Mouse (Mus musculus): Measurements from ENCODE around the gene Brinp2.

Gene Brinp2

DNA sequence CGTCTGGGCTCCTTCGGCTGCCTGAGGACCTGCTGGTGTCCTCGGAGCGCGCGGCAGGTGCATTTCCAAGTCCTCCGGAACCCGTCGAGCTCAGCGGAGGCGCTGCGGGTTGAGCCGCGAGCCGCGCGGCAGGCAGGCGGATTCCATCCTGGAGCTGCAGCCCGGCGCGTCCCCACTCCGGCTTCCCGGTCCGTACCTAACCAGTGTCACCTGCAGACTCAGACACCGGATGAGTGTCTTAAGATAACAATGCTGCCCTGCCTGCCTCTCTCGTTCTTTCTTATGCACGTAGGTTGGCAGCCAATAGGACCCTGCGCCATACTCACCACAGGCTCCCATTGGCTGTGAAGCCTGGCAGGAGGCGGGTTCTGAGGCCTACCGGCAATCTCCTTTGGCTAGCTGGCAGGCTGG lies at the start of gene Brinp2:
Brinp2 (minus strand) TSS at position 276 of the 411 bp plus-strand sequence.
- DNase-seq (ENCODE audit: low read depth, low spot score): no peak

DNA sequence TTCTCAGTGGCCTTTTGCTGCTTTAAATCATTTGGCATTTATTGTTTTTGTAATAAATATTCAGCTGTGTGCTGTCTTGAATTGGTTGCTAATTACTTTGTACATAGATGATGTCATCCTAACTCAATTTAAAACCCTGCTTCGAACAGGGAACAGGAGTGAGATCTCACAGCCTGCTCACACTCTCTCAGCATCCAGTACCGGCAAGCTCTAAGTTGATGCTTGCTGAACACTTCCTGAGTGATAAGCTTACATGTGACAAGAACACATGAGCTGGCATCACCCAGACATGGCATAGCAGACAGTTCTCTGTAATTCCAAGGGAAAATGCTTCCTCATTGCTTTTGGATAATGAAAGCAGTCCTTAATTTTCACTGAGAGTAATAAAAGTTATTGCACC lies 44.8 kb upstream of the Brinp2 start:
- DNase-seq (ENCODE audit: low read depth, low spot score): no peak

DNA sequence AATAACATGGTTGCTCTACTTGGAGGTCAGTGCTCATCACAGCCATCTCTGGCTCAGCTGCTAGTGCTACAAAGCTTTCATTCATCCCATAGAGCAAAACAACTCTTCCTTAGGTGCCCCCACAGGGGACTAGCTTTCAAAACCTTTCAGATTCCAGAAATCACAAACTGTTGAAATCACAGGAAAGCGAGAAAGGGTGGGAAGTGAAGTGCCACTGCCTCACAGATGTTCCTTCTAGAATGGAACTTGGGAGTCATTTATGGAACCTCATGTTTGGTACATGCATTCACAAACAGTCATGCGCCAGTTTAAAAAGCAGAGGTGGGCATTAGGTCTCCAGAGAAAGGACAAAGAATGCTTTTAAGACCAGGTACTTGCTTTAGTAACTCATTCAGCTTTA lies 40.9 kb upstream of the Brinp2 start:
- DNase-seq (ENCODE audit: low read depth, low spot score): no peak

DNA sequence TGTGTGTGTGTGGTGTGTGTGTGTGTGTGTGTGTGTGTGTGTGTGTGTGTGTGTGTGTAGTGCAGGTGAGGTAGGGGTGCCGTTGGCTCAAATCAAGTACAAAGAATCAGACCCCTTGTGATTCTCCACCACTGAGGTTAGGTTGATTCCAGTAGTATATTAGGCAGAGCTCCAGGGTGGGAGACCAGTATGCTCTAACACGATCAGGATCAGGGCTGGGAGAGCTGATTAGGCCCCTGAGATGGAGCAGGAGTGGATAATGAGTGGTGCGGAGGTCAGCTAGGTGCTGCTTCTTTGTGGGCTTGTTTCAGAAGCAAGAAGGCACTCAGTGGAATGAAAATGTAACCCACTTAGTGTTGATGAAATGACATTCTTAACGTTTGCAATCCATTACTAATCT lies 34.6 kb upstream of the Brinp2 start:
- DNase-seq (ENCODE audit: low read depth, low spot score): no peak

DNA sequence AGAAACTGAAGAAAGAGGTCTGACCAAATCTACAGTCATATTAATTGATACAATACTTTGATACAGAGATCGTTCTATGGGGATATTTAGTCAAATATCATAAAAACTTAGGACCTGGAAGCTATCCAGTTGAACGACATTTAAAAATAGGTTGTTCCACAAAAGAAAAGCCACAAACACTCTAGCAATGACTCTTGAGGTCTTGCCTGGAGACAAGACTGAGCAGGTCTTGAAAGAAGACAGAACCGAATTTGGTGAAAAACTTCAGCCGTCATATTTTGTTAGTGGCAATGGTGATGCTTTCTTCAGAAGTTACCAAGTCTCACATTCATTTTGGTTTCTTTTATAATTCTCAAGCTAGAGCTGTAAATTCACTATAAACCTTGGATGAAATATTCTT lies 32.9 kb upstream of the Brinp2 start:
- DNase-seq (ENCODE audit: low read depth, low spot score): no peak

DNA sequence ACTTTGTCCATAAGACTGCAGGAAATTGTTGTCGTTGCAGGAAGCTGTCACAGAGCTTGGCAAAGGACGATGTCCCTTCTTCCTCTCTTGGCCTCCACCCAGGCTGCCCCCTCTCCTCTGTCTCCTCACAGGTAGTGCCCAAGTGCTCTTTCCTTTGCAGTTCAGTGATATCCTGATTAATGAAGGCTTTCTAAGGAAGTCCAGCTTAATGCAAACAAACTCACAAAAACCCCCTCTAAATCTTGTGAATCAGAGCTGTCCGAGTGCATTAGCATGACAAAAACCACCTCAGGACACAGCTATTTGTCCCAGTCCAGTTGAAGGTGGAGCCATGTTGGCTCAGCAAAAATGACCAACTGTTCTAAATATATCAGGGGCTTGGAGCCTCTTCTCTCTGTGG lies 30.7 kb upstream of the Brinp2 start:
- DNase-seq (ENCODE audit: low read depth, low spot score): no peak

DNA sequence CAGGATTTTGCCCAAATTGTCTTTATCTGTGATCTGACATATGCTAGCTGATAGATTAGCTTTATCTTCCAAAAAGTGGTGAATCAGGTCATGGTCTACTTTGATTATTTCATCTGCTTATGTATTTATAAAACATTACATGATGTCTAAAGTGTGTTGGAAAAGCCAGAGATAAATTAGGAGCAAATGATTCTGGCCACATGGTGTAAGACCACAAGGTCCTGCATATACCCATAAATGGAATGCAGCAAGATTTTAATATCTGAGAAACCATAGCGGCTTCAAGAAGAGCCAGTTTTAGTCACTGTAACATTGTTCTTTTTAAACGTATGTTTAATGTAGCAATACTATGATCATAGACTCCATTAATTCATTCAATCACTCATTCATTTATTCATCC lies 29.2 kb upstream of the Brinp2 start:
- DNase-seq (ENCODE audit: low read depth, low spot score): no peak

DNA sequence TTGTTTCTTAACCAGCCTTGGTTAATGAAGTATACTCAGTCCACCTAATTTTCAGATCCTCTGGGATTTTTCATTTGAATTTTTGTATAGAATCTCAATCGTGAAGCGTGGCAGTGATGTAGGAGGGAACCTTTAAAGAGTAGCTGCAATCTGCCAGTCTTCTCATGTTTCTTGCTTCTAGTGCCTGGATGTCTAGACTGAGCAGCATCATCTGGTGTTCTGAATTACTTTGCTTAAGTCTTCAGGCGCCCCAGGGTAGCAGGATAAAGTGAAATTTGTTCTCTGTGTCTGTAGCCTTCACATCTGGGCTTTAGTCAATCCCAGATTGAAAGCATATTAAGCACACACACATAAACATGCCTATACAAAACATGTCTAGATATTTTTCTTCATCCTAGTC lies 27.1 kb upstream of the Brinp2 start:
- no peak for DNase-seq (ENCODE audit: low read depth, low spot score)

DNA sequence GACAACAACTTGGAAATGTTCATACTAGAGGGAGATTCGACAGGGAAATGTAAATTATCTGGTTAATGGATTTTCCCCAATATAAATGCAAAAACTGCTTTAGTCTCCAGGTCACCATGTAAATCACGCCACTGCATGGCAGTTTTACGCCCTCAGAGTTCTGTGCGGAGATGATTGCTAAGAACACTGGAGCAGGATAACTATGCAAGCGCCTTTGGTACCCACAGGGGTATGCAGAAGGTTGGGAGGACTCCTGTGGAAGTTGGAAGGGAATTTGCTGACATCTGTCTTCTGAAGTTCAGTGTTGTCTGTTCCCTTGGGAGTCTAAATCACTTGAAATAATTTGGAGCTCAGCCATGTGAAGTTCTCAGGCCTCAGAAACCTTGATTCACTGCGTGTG lies 26.2 kb upstream of the Brinp2 start:
- no peak for DNase-seq (ENCODE audit: low read depth, low spot score)

DNA sequence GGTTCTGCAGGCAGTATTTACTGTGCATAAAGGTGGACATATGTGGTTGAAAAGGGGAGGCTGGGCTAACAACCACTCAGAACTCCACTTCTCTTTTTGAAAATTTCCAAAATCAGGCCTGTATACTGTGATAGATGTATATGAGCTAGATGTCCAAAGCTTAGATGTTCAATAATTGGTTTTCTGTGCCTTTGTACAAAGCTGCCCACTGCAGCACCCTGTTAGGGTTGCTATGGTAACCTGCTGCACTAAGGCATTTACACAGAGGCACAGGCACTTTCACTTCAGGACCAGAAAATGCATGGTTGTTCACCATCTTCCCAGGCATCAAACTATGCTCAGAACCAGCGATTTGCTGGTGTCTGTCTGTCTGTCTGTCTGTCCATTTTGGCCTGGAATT lies 8.3 kb upstream of the Brinp2 start:
- DNase-seq (ENCODE audit: low read depth, low spot score): no peak

DNA sequence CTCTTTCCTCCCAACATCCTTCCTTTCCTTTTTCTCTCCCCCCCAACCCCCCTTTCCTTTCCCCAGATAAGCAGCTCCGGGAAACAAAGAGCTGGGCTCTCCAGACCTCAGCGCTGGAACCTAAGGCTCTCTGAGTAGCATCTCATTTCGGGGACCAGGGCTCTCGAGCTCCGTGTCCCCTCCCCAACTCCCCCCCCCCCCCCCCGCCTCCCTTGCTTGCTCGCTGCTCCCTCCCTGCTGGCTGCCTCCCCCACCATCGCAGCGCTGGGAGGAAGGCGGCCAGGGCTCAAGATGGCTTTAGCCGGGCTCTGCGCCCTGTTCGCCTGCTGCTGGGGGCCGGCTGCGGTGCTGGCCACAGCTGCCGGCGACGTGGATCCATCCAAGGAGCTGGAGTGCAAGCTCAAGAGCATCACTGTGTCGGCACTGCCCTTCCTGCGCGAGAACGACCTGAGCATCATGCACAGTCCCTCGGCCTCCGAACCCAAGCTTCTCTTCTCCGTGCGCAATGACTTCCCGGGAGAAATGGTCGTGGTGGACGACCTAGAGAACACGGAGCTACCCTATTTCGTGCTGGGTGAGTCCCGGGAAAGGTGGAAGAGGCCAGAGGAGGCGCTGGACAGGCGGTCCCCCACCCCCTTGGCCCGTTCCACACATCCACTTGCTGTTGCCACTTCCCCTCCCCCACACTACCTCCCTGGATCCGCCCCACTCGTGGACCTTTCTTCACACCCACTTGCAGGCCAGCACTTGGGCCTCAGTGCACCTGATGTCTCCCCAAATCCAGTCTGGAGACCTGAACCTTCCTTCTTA lies 6.4 kb upstream of the Brinp2 start:
- DNase-seq (ENCODE audit: low read depth, low spot score): no peak

DNA sequence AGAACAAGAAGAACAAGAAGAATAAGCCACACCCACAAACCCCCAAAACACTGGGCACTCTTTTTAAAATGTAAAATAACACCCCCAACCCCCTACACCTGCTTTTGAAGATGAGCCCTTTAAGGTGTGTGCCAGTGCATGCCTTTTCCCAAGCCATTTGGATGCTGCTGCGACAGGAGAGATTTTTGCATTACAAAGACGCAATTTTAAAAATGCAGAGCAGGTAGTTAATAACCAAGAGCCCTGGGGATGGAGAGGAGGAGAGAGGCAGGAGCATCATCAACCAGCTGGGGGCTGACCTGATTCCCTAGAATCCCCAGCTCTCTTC lies 5.8 kb upstream of the Brinp2 start, which contains the start of gene Astn1:
Astn1 (plus strand) TSS at position 310 of the 328 bp plus-strand sequence.
- no peak for DNase-seq (ENCODE audit: low read depth, low spot score)

DNA sequence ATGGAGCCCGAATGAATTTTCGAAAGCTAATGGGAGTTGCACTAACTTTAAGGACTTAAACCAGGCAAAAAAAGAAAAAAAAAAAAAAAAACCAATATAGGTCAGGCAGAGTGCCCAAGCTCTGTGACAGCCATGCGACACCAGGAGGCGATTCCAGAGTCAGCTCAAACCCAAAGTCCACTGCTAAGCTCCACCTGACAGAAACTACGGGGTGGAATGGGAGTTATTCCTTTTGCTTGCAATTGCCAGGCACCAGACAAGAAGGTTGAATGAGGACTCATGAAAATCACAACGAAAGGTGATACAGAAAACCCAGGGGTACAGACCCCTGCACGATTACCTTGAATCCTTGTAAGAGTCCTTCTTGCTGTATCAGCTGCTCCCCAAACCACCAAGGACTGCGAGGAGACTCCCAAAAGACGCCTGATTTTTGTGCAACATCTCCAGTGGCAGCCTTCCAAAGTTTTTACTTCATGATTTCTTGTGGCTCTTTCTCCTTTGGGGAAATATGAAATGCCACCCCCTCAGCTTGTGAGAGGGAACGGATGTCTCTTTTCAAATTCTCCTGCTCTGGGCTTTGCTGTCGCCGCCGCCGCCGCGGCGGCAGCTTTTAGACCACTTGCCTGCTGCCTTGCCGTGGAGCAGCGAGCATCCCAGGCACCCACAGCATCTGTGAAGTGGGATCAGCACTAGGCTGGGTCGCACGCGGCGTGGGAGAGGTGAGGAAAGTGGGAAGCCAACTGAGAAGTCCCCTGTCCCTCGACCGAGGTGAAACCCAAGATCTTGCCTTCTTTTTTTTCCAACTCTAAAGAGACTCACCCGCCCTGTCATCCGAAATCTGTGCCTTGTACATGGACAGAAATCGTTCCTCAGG lies 712 bp downstream of the Brinp2 start:
- DNase-seq (ENCODE audit: low read depth, low spot score): no peak

DNA sequence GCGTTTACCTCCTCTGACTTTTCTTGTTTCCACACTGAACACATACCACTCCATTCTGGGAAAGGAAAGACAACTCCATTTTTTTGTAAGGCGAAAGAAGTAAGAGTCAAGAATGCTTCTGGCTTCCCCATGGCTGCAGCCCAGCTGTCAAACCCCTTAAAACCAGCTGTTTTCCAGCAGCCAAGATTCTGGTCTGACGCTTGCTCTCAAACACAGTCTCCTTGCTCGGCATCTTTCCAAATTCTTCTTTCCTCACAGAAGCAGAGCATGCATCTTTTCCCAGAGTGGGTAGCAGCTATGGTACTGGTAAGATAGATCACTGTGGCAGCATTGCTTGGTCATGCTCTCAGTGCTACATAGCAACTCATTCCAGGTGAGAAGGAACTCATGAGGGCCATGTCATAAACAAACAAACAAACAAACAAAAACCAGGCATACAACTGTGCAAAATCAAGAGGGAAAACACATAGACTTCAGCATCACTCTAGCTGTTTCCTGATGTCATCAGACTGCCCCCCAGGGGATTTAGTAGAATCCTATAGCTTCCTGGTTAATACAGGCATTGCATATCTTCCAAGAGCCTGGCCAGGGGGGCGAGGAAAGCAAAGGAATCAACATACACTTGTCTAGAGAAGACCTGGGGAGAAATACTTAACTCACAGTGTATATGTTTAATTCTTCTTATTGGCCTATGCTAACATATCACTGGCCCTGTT lies 2.3 kb downstream of the Brinp2 start:
- DNase-seq (ENCODE audit: low read depth, low spot score): no peak

DNA sequence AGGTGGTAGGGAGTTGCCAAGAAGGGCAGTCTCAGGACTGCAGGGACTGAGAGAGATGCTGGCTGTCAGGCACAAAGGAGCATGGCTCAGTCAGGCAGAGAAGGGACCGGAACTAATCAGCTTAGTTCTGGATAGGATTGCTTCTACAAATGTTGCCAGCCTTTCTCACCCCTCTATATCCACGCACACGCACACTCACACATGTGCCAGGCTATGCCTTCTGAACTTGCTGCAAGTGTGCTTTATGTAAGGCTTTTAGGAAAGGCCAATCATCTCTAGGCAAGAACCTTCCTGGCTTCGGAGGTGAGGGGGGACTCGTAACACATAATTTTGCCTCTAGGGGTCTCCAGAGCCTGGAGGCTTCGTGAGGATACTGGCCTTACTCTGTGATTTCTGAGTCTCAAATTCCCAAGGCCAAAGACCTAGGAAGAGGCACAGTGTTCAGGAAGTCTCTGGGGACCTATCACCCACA lies 12.8 kb downstream of the Brinp2 start:
- DNase-seq (ENCODE audit: low read depth, low spot score): no peak

DNA sequence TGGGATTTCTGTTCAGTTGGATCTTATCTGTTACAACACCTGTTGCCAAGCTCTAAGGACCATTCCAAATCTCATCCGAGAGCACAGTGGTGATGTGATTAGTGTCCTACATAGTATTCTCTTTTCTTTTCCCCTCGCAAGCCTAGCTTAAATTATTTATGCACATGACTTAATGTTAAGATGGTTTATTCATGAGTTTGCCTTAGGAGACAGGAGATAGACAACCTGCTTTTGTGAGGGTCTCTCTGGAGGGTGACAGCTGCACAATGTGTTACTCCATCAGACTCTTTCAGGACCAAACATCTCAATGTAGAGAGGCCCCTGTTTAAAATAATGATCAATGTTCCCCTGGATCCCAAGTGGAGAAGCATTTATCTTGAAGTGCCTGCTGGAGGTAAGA lies 27.3 kb downstream of the Brinp2 start:
- no peak for DNase-seq (ENCODE audit: low read depth, low spot score)

DNA sequence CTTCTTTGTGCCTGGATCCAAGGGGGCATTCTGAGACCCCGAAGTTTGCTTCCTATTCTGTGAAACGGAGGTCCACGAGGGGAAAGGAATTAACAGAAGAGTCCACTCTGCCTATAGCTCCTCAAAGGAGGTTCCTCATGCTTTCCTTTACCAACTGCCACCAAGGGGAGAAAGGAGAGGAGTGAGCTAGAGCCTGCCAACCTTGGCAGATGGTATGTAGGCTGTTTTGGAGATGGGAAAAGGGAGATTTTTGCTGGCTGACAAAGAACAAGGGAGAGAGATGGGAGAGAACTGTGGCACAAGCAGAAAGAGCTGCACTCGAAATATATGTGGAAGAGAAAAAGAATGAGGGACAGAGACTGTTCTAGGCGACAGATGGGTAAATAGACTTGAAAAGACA lies 28.0 kb downstream of the Brinp2 start:
- no peak for DNase-seq (ENCODE audit: low read depth, low spot score)

DNA sequence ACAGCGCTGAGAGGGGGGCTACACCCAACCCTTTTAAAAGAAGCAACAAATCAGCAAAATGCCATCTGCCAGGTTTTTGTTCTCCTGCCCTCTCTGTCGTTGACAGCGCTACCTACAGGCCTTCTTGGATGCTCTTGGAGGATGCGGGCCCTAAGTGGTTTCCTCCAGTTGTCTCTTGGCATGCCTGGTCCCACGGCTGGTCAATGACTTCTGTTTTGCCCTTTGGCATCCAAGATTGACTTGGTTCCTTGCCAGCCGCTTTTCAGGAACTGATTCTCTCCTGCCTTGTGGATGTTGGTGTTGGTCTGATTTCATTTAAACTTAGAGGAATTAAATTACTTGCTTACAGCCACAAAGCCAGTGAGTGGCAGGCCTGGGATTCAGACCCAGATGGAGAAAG lies 32.8 kb downstream of the Brinp2 start:
- DNase-seq (ENCODE audit: low read depth, low spot score): no peak

DNA sequence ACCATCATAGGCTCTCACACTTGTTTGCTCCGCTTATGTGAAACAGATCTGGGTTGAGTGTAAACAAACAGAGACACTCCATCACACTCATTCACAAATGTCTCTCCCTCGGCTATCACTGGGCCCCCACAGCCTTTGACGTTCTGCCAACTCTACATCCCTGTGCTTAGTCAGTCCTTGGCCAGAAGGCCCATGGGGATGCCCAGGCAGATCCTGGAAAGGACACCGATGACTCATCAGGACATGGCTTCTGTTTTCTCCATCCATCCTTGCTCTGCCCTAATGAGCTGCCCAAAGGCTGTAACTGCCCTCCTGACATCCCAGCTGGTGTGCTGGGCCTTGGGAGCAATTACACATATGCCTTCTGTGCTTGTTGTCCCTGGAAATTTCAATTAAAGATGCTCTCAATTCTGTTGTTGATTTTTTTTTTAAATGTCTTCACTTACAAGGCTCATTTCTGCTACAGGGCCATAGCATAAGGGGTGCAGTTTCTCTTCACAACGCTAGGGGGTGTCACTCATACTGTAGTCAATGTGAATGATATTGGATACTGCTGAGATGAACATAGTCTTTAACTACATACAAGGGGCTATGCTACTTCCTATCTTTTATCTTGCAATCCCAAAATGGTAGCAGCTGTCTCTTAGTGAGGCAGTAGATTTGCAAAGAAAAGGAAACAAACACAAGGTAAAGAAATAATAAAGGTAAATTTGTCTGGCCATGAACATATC lies 45.5 kb downstream of the Brinp2 start:
- DNase-seq (ENCODE audit: low read depth, low spot score): no peak

DNA sequence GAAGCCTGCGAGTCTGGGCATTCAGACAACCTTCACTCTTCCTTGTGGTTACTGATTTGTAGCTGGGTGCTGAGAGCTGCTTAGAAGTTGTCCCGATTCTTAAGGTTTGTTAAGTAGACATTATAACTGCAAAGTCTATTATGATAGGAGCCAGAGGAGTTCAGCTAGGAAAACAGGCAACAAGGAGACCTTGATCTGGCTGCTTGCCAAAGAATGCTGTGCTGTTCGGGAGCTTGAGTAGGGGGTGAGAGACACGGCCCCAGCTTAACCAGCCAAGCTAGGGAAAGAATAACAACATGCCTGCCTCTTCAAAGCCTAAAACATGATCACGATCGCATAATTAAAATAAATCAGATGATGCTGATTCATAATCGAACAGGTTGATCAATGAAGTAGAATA lies 59.1 kb downstream of the Brinp2 start:
- DNase-seq (ENCODE audit: low read depth, low spot score): no peak

DNA sequence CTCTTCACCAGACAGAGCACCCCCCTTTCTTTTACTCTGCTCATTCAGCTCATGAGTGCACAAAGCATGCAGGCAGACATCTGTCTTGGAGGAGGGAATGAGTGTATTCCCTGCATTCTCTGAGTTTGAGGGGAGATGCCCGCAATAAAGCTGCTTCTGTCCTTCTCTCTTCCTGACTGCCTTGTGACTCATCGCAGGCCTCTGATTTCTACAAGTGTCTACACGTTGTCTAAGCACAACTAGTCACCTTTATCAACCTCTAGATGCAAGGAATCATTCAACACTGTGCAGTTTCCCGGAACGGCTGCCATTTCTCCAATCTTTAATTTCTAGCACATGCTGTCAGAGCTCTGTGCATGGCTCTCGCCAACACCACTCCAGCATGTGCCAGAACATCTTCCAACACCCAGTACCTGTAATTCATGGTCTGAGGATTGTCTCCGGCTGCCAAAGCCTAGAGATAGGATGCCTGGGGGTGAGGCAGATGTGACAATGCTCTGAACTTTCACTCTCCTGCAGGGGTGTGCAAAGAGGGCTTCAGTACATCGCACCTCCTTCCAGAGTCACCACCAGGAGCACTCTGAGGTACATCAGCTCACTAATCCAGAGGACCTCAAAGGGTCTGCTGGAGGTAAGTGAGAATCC lies 59.7 kb downstream of the Brinp2 start:
- no peak for DNase-seq (ENCODE audit: low read depth, low spot score)

All from CD4-positive helper T cell, adult 2 months (primary cell).